In the genomic region with DNA sequence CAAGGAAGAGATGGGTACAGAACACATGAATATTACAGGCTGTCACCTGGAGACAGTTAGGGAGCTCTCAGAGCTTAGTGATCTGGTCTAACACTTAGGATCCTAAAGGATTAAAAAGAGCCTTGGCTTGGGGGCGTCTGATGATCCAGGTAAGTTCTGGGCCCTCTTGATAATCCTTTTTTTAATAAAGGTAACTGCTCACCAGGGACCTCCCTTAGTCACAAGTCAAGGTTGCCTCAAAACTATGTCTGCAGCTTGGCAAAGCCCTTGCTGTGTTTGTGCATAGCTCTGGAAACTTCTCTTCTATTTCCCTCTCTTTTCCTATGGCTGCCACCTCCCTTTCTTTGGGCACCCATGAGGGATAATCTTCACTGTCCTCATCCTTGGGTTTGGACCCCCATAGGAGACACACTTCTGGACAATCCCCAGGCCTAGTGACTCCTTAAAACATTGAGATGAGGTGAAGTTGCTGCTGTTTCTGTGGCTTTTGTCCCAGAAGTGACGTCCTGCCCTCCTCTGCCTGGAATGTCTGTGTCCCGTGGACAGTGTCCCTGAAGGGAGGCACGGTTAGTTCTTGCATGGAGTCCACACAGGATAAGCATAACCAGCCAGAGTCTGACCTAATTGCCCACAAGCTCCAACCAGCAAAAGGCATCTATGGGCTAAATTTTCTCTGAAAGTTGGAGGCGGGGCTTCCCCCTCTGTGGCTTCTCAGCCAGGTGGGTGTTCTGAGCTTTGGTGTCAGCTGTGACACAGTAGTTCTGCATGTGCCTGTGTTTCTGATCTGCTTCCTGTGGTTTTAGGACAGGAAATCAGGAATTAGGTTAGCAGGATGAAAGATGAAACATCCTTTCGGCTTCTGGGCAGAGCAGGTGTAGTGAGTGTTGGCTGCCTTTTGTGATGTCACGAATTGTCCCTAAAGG, we compare ENCODE assay signal across 17 mouse cellular contexts. TPM values are rescaled to one million over a fixed set of nuclear protein-coding genes. Genes with fewer than 3 reads are reported as not detected.
DNase-seq lines count a peak whose midpoint lies in the region; ATAC-seq lines count a peak whose summit lies in the region.
"Had no signal": no experiment of that assay in that cellular context is flagged by ENCODE, and none has a peak within 500 bp of the region (broad histone marks: within the 10 kb centered on the region; RNA-seq: fewer than 3 reads in every experiment).

No protein-coding gene starts in this region.

- H3K9me3 ChIP-seq in forebrain, embryonic 10.5 days, result no peaks in the 10 kb centered on the region
- no peaks in the 10 kb centered on the region for H3K9me3 ChIP-seq in forebrain, embryonic 12.5 days
- H3K9me3 ChIP-seq in megakaryocyte, embryonic 14.5 days, result no peaks in the 10 kb centered on the region

- no peak overlapping the region for H3K4me2 ChIP-seq in forebrain, embryonic 12.5 days
- H3K4me2 ChIP-seq: hindbrain, embryonic 14.5 days; lung, embryonic 14.5 days had no signal

- no peaks in the 10 kb centered on the region for H3K36me3 ChIP-seq in forebrain, embryonic 10.5 days (replicated peaks)
- H3K36me3 ChIP-seq in forebrain, embryonic 12.5 days (replicated peaks), result no peaks in the 10 kb centered on the region
- H3K36me3 ChIP-seq in megakaryocyte, embryonic 14.5 days (replicated peaks; ENCODE audit: low read length), result no peaks in the 10 kb centered on the region
- H3K36me3 ChIP-seq: G1E had no signal

- H3K27me3 ChIP-seq in forebrain, embryonic 10.5 days (ENCODE audit: poor library complexity, severe bottlenecking), result no peaks in the 10 kb centered on the region
- no peaks in the 10 kb centered on the region for H3K27me3 ChIP-seq in forebrain, embryonic 12.5 days
- peaks cover 11% of the 10 kb centered on the region for H3K27me3 ChIP-seq in megakaryocyte, embryonic 14.5 days (replicated peaks)

- H3K4me3 ChIP-seq in forebrain, embryonic 10.5 days, result no peak overlapping the region
- H3K4me3 ChIP-seq in forebrain, embryonic 12.5 days (replicated peaks), result no peak overlapping the region
- H3K4me3 ChIP-seq in megakaryocyte, embryonic 14.5 days (replicated peaks), result peak overlapping the region; percentile 21
- H3K4me3 ChIP-seq: erythroblast, embryonic 14.5 days had no signal

- H3K4me1 ChIP-seq in forebrain, embryonic 10.5 days, result peaks cover 33% of the 10 kb centered on the region
- peaks cover 9% of the 10 kb centered on the region for H3K4me1 ChIP-seq in forebrain, embryonic 12.5 days
- H3K4me1 ChIP-seq in megakaryocyte, embryonic 14.5 days, result peaks cover 19% of the 10 kb centered on the region

- H3K9ac ChIP-seq in forebrain, embryonic 12.5 days, result no peak overlapping the region
- H3K9ac ChIP-seq: hindbrain, embryonic 14.5 days; lung, embryonic 14.5 days had no signal

- no peak for ATAC-seq in forebrain, embryonic 12.5 days (ENCODE audit: low FRiP score)
- ATAC-seq in megakaryocyte, adult 5-6 weeks (ENCODE audit: poor library complexity, severe bottlenecking), result no peak

- H3K27ac ChIP-seq in forebrain, embryonic 10.5 days, result peak overlapping the region; percentile 72; the same call in 1 of the 2 replicates
- H3K27ac ChIP-seq in forebrain, embryonic 12.5 days, result no peak overlapping the region
- H3K27ac ChIP-seq: hindbrain, embryonic 14.5 days had no signal

- DNase-seq in forebrain, embryonic 10.5 days (ENCODE audit: extremely low spot score, low spot score), result no peak
- DNase-seq in naive thymus-derived CD4-positive, alpha-beta T cell, adult 2 months (ENCODE audit: low read depth), result peak; percentile 67
- peak; percentile 92 for DNase-seq in thymus, postnatal 4 days
- no peak for DNase-seq in adipocyte (ENCODE audit: low spot score)
- DNase-seq in kidney, adult 9 months, result no peak
- DNase-seq: cerebellum, adult 18-20 months; kidney, adult 8-10 months; liver; lung, embryonic 14.5 days; right cerebral cortex, postnatal 14 days had no signal

- 70% methylated on average over 7 of the region's 7 CpGs for WGBS in forebrain, embryonic 10.5 days
- 69% methylated on average over 7 of the region's 7 CpGs for WGBS in forebrain, embryonic 12.5 days

RNA-seq across cellular contexts. Expression of gene Medag, which starts 43.7 kb away (rescaled TPM):
- polyA plus RNA-seq in forebrain, embryonic 10.5 days (2016; fragmentation: Nextera tagmentation; extraction: Ambion mirVana), result 0.47 and 0.60 TPM in 2 replicates
- polyA plus RNA-seq in forebrain, embryonic 12.5 days (2016; fragmentation: Nextera tagmentation; extraction: Ambion mirVana), result 1.2 and 1.3 TPM in 2 replicates
- polyA plus RNA-seq in megakaryocyte, embryonic 14.5 days (2012; ENCODE audit: insufficient read depth, low replicate concordance), result not detected in 2 replicates
- total RNA-seq in megakaryocyte, adult 5-6 weeks (2015), result not detected in 2 replicates
- not detected in 2 replicates for total RNA-seq in megakaryocyte, adult 5-6 weeks (2017)
- total RNA-seq: megakaryocyte-erythroid progenitor cell, adult 5-6 weeks had no signal
- polyA plus RNA-seq: erythroblast, embryonic 14.5 days; G1E had no signal

Comparison
In these comparisons a context has a peak if more than half of its experiments do, and no peak if none do; other contexts are left out.
1. DNase-seq: peak in naive thymus-derived CD4-positive, alpha-beta T cell, adult 2 months (single experiment) and thymus, postnatal 4 days (single experiment); none in forebrain, embryonic 10.5 days (single experiment), adipocyte (single experiment) and kidney, adult 9 months (single experiment).